Mouse (Mus musculus) monocyte, adult 2 months (primary cell): Measurements from ENCODE around the gene Myo9a.
"Not testable (repeated sequence)": the region's sequence is repeated elsewhere in the genome, so short reads cannot be mapped to it uniquely, and the experiment has no call there.

Experiments used
- DNase-seq, 2 experiments: peaks; one replicate each; pipeline ENCODE4 v3.0.0; 2022; ENCODE audit warnings: low spot score in 2 of 2, low read depth in 1 of 2

The Myo9a gene

GRCm38 (mm10) chr9:59948226-59948625, 197.5 kb downstream of the Myo9a start:
- DNase-seq = no peak

DNA sequence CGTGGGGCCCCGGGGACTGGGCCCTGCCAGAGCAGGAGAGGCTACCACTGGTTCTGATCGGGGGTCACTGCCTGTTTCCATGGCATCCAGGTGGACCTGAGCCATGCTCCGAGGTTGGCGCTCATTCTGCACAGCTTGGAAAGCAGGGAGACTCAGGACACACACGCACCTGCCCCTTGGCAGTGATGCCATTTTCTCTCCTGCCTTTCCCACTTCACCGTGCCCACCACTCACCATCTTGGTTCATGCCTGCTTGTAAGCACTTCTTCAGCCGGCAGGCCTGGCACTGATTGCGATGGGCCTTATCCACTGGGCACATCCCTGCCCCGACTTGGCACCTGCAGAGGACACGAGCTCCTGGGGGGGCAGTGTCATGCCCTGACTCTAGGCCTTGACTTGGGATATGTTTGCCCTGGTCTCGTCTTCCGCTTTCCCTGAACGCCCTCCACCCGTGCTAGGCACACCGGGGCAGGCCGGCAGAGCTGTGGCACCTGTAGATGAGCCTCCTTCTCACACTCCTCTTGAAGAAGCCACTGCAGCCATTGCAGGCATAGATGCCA, 198.1 kb downstream of the Myo9a start:
- DNase-seq = no peak

DNA sequence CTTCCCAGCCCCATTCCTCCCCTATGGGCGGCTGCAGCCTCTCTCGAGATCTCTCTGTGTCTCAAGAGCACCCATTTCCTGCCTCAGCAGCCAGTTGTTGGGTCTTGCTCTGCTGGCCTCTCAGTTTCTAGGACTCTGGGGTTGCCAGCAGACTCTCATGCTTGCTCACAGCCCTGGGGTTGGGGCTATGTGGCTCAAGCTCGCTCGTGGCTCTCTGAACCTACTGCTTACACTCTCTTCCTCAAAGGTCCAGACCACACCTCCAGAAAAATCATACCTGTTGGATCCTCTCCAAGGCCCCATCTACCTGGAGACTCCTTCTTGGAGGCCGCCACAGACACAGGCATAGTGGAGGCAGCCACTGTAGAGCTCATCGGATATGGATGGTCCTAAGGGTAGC, 198.8 kb downstream of the Myo9a start:
- DNase-seq = no peak

DNA sequence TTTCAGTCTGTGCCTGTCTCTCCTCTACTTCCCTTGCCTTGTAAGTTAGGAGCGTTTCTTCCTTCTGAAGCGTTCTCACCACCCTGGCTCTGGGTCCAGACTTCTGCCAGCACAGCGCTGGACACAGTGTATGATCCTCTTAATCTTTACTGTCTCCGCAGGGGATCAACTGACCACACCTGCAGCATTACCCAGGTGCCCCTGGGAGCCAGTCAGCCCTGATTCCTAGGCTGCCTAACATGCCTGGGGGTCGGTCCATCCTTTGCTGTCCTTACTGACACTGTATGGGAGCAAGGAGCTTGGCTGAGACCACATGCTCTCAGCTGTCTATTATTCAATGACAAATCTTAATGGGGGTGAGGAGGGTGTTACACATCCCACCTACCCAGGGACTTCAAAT, 199.3 kb downstream of the Myo9a start:
- no peak for DNase-seq

DNA sequence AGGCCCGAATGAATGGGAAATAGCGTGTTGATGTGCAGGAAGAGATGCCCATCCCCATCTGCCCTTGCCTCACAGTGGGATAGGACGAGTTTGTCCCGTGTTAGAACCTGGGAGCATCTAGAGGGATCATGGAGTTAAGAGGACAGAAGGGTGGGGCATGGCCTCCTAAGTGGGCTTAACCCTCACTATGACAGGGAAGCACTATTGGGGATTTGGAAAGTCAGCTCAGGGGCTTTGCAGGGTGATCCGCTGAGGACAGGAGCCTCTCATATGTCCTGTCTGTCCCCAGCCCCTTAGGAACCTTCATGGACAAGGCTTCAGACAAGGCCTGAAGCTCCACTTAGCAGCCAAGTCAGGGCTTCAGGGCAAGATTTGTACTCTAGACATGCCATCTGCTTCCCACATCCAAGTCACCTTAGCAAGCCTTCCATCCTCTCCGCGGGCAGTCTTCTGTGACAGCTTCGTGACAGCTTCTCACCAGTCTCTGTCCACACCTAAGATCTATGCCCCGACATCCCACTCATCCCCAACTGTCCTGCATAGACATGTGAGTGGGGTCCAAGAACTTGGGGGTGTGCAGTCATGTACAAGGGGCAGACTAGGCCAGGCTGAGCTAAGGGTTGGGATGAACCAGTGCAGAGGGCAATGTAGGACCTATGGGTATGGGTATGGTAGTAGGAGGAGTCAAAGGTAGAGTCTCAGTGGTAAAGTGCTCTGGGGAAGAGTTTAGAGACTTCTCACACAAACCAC, 200.5 kb downstream of the Myo9a start:
- DNase-seq = no peak

DNA sequence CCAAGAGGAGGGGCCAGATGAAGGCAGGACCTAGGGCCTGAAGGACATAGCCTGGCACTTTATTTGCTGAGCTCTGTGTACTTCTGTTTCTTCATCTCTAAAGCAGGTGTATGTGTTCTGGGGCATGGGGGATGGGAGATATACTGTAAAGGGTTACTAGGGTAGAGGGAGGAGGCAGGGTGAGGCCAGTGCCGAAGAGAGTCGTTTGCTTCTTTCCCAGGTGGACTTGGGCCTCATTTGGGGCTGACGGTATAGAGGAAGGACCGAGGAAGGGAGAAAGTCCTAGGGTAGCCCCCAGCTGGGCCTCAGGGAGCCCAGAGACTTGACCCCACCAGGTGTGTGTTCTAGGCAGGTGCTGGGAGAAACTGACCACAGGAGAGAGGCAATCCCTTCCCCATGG, 201.2 kb downstream of the Myo9a start:
- DNase-seq = no peak

DNA sequence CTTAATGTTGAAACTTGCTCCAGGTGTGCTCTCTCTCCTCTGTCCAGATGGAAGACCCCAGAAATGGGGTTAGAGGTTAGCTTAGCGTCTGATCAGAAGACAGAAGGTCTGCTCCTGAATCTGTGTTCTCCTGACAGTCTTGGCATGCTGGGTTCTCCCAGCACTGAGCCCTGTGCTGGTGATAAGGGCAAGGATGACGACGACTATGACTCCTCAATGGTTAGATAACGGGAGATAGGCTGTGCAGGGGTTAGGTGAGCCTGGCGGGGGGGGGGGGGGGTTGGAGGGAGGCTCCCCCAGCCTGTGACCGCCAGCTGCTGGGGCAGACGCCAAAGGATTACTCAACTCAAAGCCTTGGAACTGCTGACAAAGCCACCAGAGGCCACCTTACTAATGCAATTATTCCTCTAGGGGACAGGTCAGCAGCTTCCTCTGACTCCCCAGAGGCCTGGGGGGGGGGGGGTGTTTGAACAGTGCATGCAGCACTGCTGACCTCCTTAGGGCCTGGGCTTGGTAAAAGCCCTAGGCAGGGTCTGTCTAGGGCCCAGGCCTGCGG, 201.9 kb downstream of the Myo9a start:
- DNase-seq = no peak

DNA sequence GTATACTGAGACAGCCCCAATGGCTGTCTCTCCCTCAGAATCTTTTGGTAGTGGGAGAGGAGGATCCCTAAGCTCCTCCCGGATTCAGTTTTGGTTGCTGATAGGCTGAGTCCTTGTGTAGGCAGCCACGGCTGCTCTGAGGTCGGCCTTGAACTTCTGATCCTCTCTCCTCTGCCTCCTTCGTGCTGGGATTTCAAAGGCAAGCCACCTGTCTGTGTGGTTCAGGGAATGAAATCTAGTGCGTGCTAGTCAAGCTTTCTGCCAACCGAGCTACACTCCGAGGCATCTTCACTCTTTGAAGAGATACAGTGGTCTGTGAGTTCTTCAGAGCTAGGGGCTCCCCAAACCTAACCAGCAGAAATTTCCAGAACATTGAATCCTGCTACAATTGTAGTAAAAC, 202.9 kb downstream of the Myo9a start:
- no peak for DNase-seq

DNA sequence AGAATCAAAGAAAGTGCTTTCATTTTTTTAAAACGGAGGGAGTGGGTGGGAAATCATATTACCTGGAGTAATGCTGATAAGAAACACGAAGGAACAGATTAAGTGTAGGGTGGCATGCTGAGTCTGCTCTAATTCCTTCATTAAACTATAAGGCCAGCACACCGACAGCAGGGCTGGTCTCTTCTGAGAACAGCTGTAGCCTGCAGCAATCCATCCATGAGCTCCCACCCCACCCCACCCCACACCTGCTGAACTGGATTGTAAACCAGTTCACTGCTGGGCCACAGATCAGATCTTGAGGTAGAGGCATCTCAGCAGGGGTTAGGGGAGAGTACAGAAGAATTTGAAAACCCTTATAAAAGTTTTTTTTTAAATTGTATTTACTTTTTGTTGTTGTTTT, 204.5 kb downstream of the Myo9a start:
- no peak for DNase-seq

DNA sequence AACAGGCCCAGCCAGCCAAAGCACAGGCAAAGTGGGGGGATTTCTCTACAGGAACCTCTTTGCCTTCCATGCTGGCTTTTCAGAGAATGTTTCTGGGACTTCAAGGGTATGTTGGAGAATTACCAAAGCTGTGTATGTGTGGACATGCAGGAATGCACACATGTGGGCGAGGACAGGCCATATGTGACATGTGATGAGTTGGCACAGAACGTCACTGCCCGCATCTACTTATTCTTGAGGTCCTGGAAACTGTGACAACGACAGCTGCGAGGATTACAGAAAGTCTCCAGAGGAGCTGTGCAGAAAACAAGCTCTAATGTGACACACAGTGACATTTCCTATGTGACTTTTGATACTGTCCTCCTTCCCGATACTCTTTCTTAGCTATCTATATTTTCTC, 205.0 kb downstream of the Myo9a start:
- no peak for DNase-seq

DNA sequence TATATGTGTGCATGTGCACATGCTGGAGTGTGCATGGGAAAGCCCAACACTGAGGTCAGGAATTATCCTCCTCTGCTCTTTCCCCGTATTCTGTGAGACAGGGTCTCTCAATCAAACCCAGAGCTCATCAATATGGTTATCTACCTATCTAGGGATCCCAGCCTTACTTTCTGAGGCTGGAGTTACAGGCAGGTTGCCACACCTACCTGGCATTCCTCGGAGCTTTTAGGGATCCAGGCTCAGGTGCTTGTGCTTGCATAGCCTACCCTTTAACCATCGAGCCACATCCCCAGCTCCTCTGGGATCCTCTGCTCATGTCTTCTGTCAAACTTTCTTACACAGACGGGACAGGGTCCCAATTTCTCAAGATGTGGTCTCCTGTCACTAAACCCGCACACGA, 205.8 kb downstream of the Myo9a start:
- DNase-seq = no peak

DNA sequence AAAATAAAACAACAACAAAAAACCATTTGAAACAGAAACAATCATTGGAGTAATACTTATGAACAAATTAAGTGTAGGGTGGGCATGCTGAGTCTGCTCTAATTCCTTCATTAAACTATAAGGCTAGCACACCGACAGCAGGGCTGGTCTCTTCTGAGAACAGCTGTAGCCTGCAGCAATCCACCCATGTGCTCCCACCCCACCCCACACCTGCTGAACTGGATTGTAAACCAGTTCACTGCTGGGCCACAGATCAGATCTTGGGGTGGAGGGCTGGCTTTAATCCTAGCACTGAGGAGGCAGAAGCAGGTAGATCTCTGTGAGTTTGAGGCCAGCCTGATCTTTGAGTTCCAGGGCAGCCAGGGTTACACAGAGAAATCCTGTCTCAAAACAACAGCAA, 207.4 kb downstream of the Myo9a start:
- DNase-seq = not testable (repeated sequence)

DNA sequence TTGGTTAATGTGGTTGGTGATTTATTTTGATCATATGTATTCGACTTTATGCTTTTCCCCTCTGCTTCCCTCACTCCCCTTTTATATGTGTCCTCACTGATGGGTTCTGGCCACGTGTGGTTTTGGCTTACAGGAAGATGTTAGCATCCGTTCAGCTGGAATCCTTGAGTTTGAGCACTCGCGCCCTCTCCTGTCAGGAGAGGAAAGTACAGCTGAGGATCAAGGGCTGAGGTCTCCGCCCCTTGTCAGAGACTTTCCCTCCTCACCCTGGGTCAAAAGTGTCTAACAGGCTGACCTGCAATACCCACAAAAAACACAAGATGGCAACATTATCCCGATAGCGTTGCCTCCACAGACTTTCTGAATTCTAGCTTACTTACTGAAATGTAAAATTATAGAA, 208.6 kb downstream of the Myo9a start:
- DNase-seq = peak; percentile 34 to 42

- no peak for DNase-seq
Observed at GRCm38 (mm10) chr9:59960559-59960958, 209.9 kb downstream of the Myo9a start, which contains the start of gene Nr2e3. Gene Nr2e3, minus strand, starts transcription at chr9:59960659.

- no peak for DNase-seq
Observed at GRCm38 (mm10) chr9:59961201-59961955, 210.7 kb downstream of the Myo9a start.

- no peak for DNase-seq
Observed at GRCm38 (mm10) chr9:59964367-59964766, 213.7 kb downstream of the Myo9a start.

- no peak for DNase-seq
Observed at GRCm38 (mm10) chr9:59965046-59965445, 214.3 kb downstream of the Myo9a start.

- DNase-seq = no peak
Observed at GRCm38 (mm10) chr9:59969383-59969782, 218.7 kb downstream of the Myo9a start.

DNA sequence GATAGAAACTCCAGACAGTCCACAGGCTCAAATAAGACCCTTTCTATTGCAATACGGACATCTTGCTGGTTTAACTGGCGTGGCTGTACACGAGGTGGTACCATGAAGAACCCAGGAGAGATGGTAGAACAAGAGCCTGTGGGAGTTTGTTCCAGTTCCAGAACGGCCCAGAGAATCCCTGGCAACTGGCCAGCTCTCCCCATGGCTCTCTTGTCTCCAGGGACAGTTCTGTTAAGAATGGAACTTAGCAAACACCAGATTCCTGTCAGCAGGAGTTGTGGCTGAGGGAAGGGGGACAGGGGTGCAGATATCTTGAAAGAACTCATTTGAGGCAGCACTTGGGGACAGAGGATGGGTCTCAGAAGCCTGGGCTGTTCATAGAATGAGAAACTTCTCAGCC, 220.6 kb downstream of the Myo9a start:
- DNase-seq = no peak
